Mouse (Mus musculus) megakaryocyte, embryonic 14.5 days (primary cell): ENCODE data around the gene Aes.

ENCODE experiments used
- FLI1 ChIP-seq: IDR thresholded peaks from 2 replicates; pipeline ENCODE4 v1.6.1; 2012; ENCODE audit warnings: low read length, inconsistent platforms, mixed read lengths
- GATA1 ChIP-seq: IDR thresholded peaks from 3 replicates; pipeline ENCODE4 v1.6.1; 2012; ENCODE audit warnings: mixed read lengths, low read length, inconsistent platforms, borderline replicate concordance

- TF ChIP-seq GATA1 = no peak
- TF ChIP-seq FLI1 = no peak
Measured at GRCm38 (mm10) chr10:81517227-81517626, 42.1 kb upstream of the Aes start.
